Mouse (Mus musculus): Measurements from ENCODE around the gene Gm16405. TPM values are rescaled to one million over a fixed set of nuclear protein-coding genes. Genes with fewer than 3 reads are reported as not detected.
"Not testable (repeated sequence)": the region's sequence is repeated elsewhere in the genome, so short reads cannot be mapped to it uniquely, and the experiment has no call there.

The Gm16405 gene
- total RNA-seq (2021) = not detected
- long read RNA-seq, experiment 1 = 0 reads
- long read RNA-seq, experiment 2 = 0 reads

DNA sequence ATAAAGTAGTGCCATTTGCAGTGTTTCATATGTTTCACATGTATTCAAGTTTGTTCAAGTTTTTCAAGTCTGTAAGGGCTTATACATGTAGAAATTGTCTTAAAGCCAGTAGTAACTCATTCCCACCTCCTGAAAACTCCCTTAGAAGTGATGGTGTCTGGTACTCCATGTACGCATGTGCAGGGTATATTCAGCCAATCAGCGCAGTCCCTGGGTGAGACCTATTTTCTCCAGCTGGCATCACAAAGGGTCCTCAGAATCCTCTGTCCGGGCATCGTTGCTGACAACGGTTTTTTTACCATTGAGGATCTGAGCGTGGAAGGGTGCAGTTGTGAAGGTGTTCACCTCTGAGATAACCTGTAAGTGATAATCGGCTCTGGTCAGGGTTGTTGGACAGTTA, at the start of gene Gm16405:
Gene Gm16405, plus strand, starts transcription at position 301 of the 400 bp plus-strand sequence.
- DNase-seq (ENCODE audit: low spot score in 2 of 2); intact Hi-C loops (cut with DNase I): not testable (repeated sequence)

Other genes with a start within 250 kb of the Gm16405 start
- gene Gm16430, start 91.0 kb downstream of the Gm16405 start, total RNA-seq (2021) = not detected